In the genomic region with DNA sequence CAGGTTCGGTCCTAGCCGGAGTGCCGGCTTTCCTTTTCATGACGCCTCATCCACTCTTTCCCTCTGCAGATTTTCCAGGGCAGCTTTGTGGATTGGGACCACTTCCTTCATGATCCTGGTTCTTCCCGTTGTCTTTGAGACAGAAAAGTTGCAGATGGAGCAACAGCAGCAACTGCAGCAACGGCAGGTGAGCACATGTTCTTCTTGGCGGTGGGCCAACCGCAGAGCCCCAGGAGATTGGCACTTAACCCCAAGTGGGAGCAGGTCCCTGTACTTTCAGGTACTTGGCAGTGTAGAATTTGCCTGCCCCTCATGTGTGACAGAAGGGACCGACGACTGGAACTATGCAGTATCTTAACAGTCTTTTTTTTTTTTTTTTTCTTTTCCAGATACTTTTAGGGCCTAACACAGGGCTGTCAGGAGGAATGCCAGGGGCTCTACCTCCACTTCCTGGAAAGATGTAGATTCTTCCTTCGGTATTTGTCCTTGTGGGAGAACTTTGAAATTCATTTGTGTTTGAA, we compare ENCODE assay signal across 8 mouse cellular contexts. TPM values are rescaled to one million over a fixed set of nuclear protein-coding genes. Genes with fewer than 3 reads are reported as not detected.
DNase-seq lines count a peak whose midpoint lies in the region; ATAC-seq and TF ChIP-seq lines count a peak whose summit lies in the region.
"Not testable (repeated sequence)": the region's sequence is repeated elsewhere in the genome, so short reads cannot be mapped to it uniquely, and the experiment has no call there.

No protein-coding gene starts in this region.

- not testable (repeated sequence) for H3K27me3 ChIP-seq in embryonic facial prominence, embryonic 14.5 days (replicated peaks; ENCODE audit: control insufficient read depth, insufficient read depth, low read length); heart, embryonic 10.5 days (ENCODE audit: insufficient read depth, poor library complexity, severe bottlenecking); hindbrain, embryonic 16.5 days (replicated peaks; ENCODE audit: control insufficient read depth, insufficient read depth, low read length); liver, embryonic 16.5 days (ENCODE audit: control insufficient read depth, insufficient read depth, low read depth, low read length); midbrain, embryonic 16.5 days (ENCODE audit: control insufficient read depth, insufficient read depth, low read depth, low read length); stomach, embryonic 16.5 days (ENCODE audit: control insufficient read depth, insufficient read depth, low read length)

- in situ Hi-C loops in ES-E14 (cut with MboI; ENCODE audit: low sequenced_read_pairs in 2 of 2, unreplicated experiment in 2 of 2): not testable (repeated sequence)

- peak overlapping the region; percentile 63 for H3K4me2 ChIP-seq in embryonic facial prominence, embryonic 14.5 days (ENCODE audit: low read depth, low read length)
- peak overlapping the region; percentile 57 for H3K4me2 ChIP-seq in hindbrain, embryonic 16.5 days (ENCODE audit: low read length)
- H3K4me2 ChIP-seq in liver, embryonic 16.5 days (ENCODE audit: low read depth, low read length): peak overlapping the region; percentile 71
- H3K4me2 ChIP-seq in midbrain, embryonic 16.5 days (ENCODE audit: low read length): peak overlapping the region; percentile 78
- peak overlapping the region; percentile 71 for H3K4me2 ChIP-seq in stomach, embryonic 16.5 days (ENCODE audit: low read depth, low read length)

- H3K4me1 ChIP-seq in ES-E14 (ENCODE audit: control insufficient read depth in 2 of 2, insufficient read depth in 2 of 2, low read length in 2 of 2, poor library complexity in 1 of 2); embryonic facial prominence, embryonic 14.5 days (ENCODE audit: control insufficient read depth, insufficient read depth, low read length); hindbrain, embryonic 16.5 days (ENCODE audit: control insufficient read depth, insufficient read depth, low read depth, low read length); midbrain, embryonic 16.5 days (ENCODE audit: control insufficient read depth, insufficient read depth, low read length); stomach, embryonic 16.5 days (ENCODE audit: control insufficient read depth, insufficient read depth, low read length): not testable (repeated sequence)
- H3K4me1 ChIP-seq in heart, embryonic 10.5 days: peaks cover 10% of the 10 kb centered on the region
- peaks cover 13% of the 10 kb centered on the region for H3K4me1 ChIP-seq in liver, embryonic 16.5 days (ENCODE audit: control insufficient read depth, low read depth, low read length)

- ATAC-seq in embryonic facial prominence, embryonic 14.5 days (ENCODE audit: low read depth); hindbrain, embryonic 16.5 days; liver, embryonic 16.5 days (ENCODE audit: low read depth); midbrain, embryonic 16.5 days; stomach, embryonic 16.5 days (ENCODE audit: insufficient read depth, low FRiP score): not testable (repeated sequence)

- intact Hi-C loops in left cerebral cortex, adult 2 months (cut with DNase I): not testable (repeated sequence)

- H3K9ac ChIP-seq in ES-E14 (ENCODE audit: insufficient read depth, low read depth, low read length, poor library complexity, severe bottlenecking): peak overlapping the region; percentile 63
- not testable (repeated sequence) for H3K9ac ChIP-seq in embryonic facial prominence, embryonic 14.5 days (ENCODE audit: low read depth, low read length); hindbrain, embryonic 16.5 days (ENCODE audit: low read depth, low read length); midbrain, embryonic 16.5 days (ENCODE audit: low read depth, low read length)
- H3K9ac ChIP-seq in liver, embryonic 16.5 days (ENCODE audit: low read depth, low read length): peak overlapping the region; percentile 18; the same call in 1 of the 2 replicates
- peak overlapping the region; percentile 48 for H3K9ac ChIP-seq in stomach, embryonic 16.5 days (ENCODE audit: low read length)

- peak overlapping the region; percentile 86 to 98 for H3K4me3 ChIP-seq in ES-E14 (ENCODE audit: insufficient read depth in 1 of 2, low read depth in 1 of 2, low read length in 2 of 2, poor library complexity in 1 of 2, severe bottlenecking in 1 of 2)
- peak overlapping the region; percentile 92 for H3K4me3 ChIP-seq in embryonic facial prominence, embryonic 14.5 days (ENCODE audit: low read depth, low read length)
- H3K4me3 ChIP-seq in heart, embryonic 10.5 days: peak overlapping the region; percentile 97
- H3K4me3 ChIP-seq in hindbrain, embryonic 16.5 days (ENCODE audit: low read length): peak overlapping the region; percentile 71
- H3K4me3 ChIP-seq in left cerebral cortex, adult 2 months: peak overlapping the region; percentile 88
- peak overlapping the region; percentile 74 for H3K4me3 ChIP-seq in liver, embryonic 16.5 days (ENCODE audit: low read depth, low read length)
- H3K4me3 ChIP-seq in midbrain, embryonic 16.5 days (ENCODE audit: low read depth, low read length): peak overlapping the region; percentile 82; the same call in 1 of the 2 replicates
- H3K4me3 ChIP-seq in stomach, embryonic 16.5 days (replicated peaks; ENCODE audit: low read length): peak overlapping the region; percentile 89

- H3K27ac ChIP-seq in ES-E14 (ENCODE audit: insufficient read depth, low read depth, low read length, poor library complexity, severe bottlenecking); embryonic facial prominence, embryonic 14.5 days (replicated peaks; ENCODE audit: low read depth, low read length); heart, embryonic 10.5 days; hindbrain, embryonic 16.5 days (ENCODE audit: low read depth, low read length); left cerebral cortex, adult 2 months; liver, embryonic 16.5 days (ENCODE audit: low read length); midbrain, embryonic 16.5 days (ENCODE audit: low read length); stomach, embryonic 16.5 days (ENCODE audit: low read length): not testable (repeated sequence)

- 69% methylated on average over 11 of the region's 11 CpGs for WGBS in embryonic facial prominence, embryonic 14.5 days
- WGBS in heart, embryonic 10.5 days: 83% methylated on average over 11 of the region's 11 CpGs
- 81% methylated on average over 11 of the region's 11 CpGs for WGBS in hindbrain, embryonic 16.5 days
- WGBS in liver, embryonic 16.5 days (ENCODE audit: insufficient replicate concordance): 73% methylated on average over 11 of the region's 11 CpGs
- WGBS in midbrain, embryonic 16.5 days: 85% methylated on average over 11 of the region's 11 CpGs
- 72% methylated on average over 11 of the region's 11 CpGs for WGBS in stomach, embryonic 16.5 days

- peaks cover 26% of the 10 kb centered on the region for H3K36me3 ChIP-seq in ES-E14 (ENCODE audit: control insufficient read depth, insufficient read depth, low read length, poor library complexity, severe bottlenecking)
- H3K36me3 ChIP-seq in embryonic facial prominence, embryonic 14.5 days (ENCODE audit: control insufficient read depth, insufficient read depth, low read length): peaks cover 54% of the 10 kb centered on the region
- H3K36me3 ChIP-seq in heart, embryonic 10.5 days: peaks cover 51% of the 10 kb centered on the region
- peaks cover 34% of the 10 kb centered on the region for H3K36me3 ChIP-seq in hindbrain, embryonic 16.5 days (ENCODE audit: control insufficient read depth, insufficient read depth, low read length)
- H3K36me3 ChIP-seq in liver, embryonic 16.5 days (ENCODE audit: control insufficient read depth, insufficient read depth): peaks cover 33% of the 10 kb centered on the region
- H3K36me3 ChIP-seq in midbrain, embryonic 16.5 days (ENCODE audit: control insufficient read depth, insufficient read depth, low read length): peaks cover 20% of the 10 kb centered on the region
- H3K36me3 ChIP-seq in stomach, embryonic 16.5 days (ENCODE audit: control insufficient read depth, insufficient read depth, low read length): not testable (repeated sequence)

- H3K9me3 ChIP-seq in ES-E14 (ENCODE audit: control insufficient read depth, insufficient read depth, low read depth, low read length); embryonic facial prominence, embryonic 14.5 days (ENCODE audit: control insufficient read depth, low read length); heart, embryonic 10.5 days; hindbrain, embryonic 16.5 days (ENCODE audit: control insufficient read depth, low read length); liver, embryonic 16.5 days (replicated peaks; ENCODE audit: control insufficient read depth, low read length); midbrain, embryonic 16.5 days (replicated peaks; ENCODE audit: control insufficient read depth, low read length, poor library complexity, severe bottlenecking); stomach, embryonic 16.5 days (replicated peaks; ENCODE audit: control insufficient read depth, low read length): not testable (repeated sequence)

- DNase-seq in ES-E14 (ENCODE audit: low read depth, low spot score); embryonic facial prominence, embryonic 14.5 days (ENCODE audit: low spot score); heart, embryonic 10.5 days (ENCODE audit: low spot score); left cerebral cortex, adult 2 months (ENCODE audit: extremely low spot score in 1 of 2, low spot score in 2 of 2): not testable (repeated sequence)

- not testable (repeated sequence) for TF ChIP-seq CTCF in left cerebral cortex, adult 2 months (IDR thresholded peaks at IDR 0.05)

RNA-seq across cellular contexts. Expression of gene Tomm22, which starts 1.2 kb away (rescaled TPM):
- total RNA-seq in ES-E14 (2012; rRNA removed): 103 and 182 TPM in 2 replicates
- 208 and 234 TPM in 2 replicates for polyA plus RNA-seq in embryonic facial prominence, embryonic 14.5 days (2014; fragmentation: Nextera tagmentation; extraction: Ambion mirVana)
- 258 and 286 TPM in 2 replicates for polyA plus RNA-seq in heart, embryonic 10.5 days (2016; fragmentation: Nextera tagmentation; extraction: Ambion mirVana)
- polyA plus RNA-seq in hindbrain, embryonic 16.5 days (2015; fragmentation: Nextera tagmentation; extraction: Ambion mirVana): 220 and 251 TPM in 2 replicates
- 10 to 100 TPM; 81.8 to 96.6 TPM for total RNA-seq in left cerebral cortex, adult 2 months (2021)
- 116 and 125 TPM in 2 replicates for polyA plus RNA-seq in liver, embryonic 16.5 days (2015; fragmentation: Nextera tagmentation; extraction: Ambion mirVana)
- polyA plus RNA-seq in midbrain, embryonic 16.5 days (2015; fragmentation: Nextera tagmentation; extraction: Ambion mirVana): 233 and 237 TPM in 2 replicates
- polyA plus RNA-seq in stomach, embryonic 16.5 days (2015; fragmentation: Nextera tagmentation; extraction: Ambion mirVana): 231 and 236 TPM in 2 replicates

RNA-seq across cellular contexts. Expression of gene Cby1, which starts 12.9 kb away (rescaled TPM):
- total RNA-seq in ES-E14 (2012; rRNA removed): 21.9 and 29.5 TPM in 2 replicates
- polyA plus RNA-seq in embryonic facial prominence, embryonic 14.5 days (2014; fragmentation: Nextera tagmentation; extraction: Ambion mirVana): 47.4 and 52.3 TPM in 2 replicates
- polyA plus RNA-seq in heart, embryonic 10.5 days (2016; fragmentation: Nextera tagmentation; extraction: Ambion mirVana): 42.9 and 48.9 TPM in 2 replicates
- polyA plus RNA-seq in hindbrain, embryonic 16.5 days (2015; fragmentation: Nextera tagmentation; extraction: Ambion mirVana): 93.8 and 101 TPM in 2 replicates
- 10 to 100 TPM; 42.6 to 49.4 TPM for total RNA-seq in left cerebral cortex, adult 2 months (2021)
- polyA plus RNA-seq in liver, embryonic 16.5 days (2015; fragmentation: Nextera tagmentation; extraction: Ambion mirVana): 10.2 and 11.8 TPM in 2 replicates
- polyA plus RNA-seq in midbrain, embryonic 16.5 days (2015; fragmentation: Nextera tagmentation; extraction: Ambion mirVana): 101 and 105 TPM in 2 replicates
- 48.0 and 48.1 TPM in 2 replicates for polyA plus RNA-seq in stomach, embryonic 16.5 days (2015; fragmentation: Nextera tagmentation; extraction: Ambion mirVana)

RNA-seq across cellular contexts. Expression of gene Fam227a, which starts 13.1 kb away (rescaled TPM):
- 1.2 TPM in 2 replicates for total RNA-seq in ES-E14 (2012; rRNA removed)
- polyA plus RNA-seq in embryonic facial prominence, embryonic 14.5 days (2014; fragmentation: Nextera tagmentation; extraction: Ambion mirVana): 0.85 and 1.3 TPM in 2 replicates
- polyA plus RNA-seq in heart, embryonic 10.5 days (2016; fragmentation: Nextera tagmentation; extraction: Ambion mirVana): 0.55 and 1.1 TPM in 2 replicates
- polyA plus RNA-seq in hindbrain, embryonic 16.5 days (2015; fragmentation: Nextera tagmentation; extraction: Ambion mirVana): 3.0 and 3.5 TPM in 2 replicates
- total RNA-seq in left cerebral cortex, adult 2 months (2021): 10 to 100 TPM; 12.9 to 13.6 TPM
- 0.14 and 0.15 TPM in 2 replicates for polyA plus RNA-seq in liver, embryonic 16.5 days (2015; fragmentation: Nextera tagmentation; extraction: Ambion mirVana)
- polyA plus RNA-seq in midbrain, embryonic 16.5 days (2015; fragmentation: Nextera tagmentation; extraction: Ambion mirVana): 4.0 and 5.1 TPM in 2 replicates
- polyA plus RNA-seq in stomach, embryonic 16.5 days (2015; fragmentation: Nextera tagmentation; extraction: Ambion mirVana): 0.92 and 1.1 TPM in 2 replicates

RNA-seq across cellular contexts. Expression of gene Josd1, which starts 15.8 kb away (rescaled TPM):
- 19.3 and 25.3 TPM in 2 replicates for total RNA-seq in ES-E14 (2012; rRNA removed)
- polyA plus RNA-seq in embryonic facial prominence, embryonic 14.5 days (2014; fragmentation: Nextera tagmentation; extraction: Ambion mirVana): 19.0 and 19.9 TPM in 2 replicates
- 18.4 and 21.0 TPM in 2 replicates for polyA plus RNA-seq in heart, embryonic 10.5 days (2016; fragmentation: Nextera tagmentation; extraction: Ambion mirVana)
- 19.1 and 21.5 TPM in 2 replicates for polyA plus RNA-seq in hindbrain, embryonic 16.5 days (2015; fragmentation: Nextera tagmentation; extraction: Ambion mirVana)
- 10 to 100 TPM; 64.3 to 68.0 TPM for total RNA-seq in left cerebral cortex, adult 2 months (2021)
- polyA plus RNA-seq in liver, embryonic 16.5 days (2015; fragmentation: Nextera tagmentation; extraction: Ambion mirVana): 19.2 and 21.6 TPM in 2 replicates
- 20.6 and 21.3 TPM in 2 replicates for polyA plus RNA-seq in midbrain, embryonic 16.5 days (2015; fragmentation: Nextera tagmentation; extraction: Ambion mirVana)
- polyA plus RNA-seq in stomach, embryonic 16.5 days (2015; fragmentation: Nextera tagmentation; extraction: Ambion mirVana): 16.1 and 16.6 TPM in 2 replicates

RNA-seq across cellular contexts. Expression of gene Gtpbp1, which starts 18.8 kb away (rescaled TPM):
- 45.3 and 48.1 TPM in 2 replicates for total RNA-seq in ES-E14 (2012; rRNA removed)
- 27.2 and 28.4 TPM in 2 replicates for polyA plus RNA-seq in embryonic facial prominence, embryonic 14.5 days (2014; fragmentation: Nextera tagmentation; extraction: Ambion mirVana)
- polyA plus RNA-seq in heart, embryonic 10.5 days (2016; fragmentation: Nextera tagmentation; extraction: Ambion mirVana): 38.1 and 38.3 TPM in 2 replicates
- 46.0 and 51.5 TPM in 2 replicates for polyA plus RNA-seq in hindbrain, embryonic 16.5 days (2015; fragmentation: Nextera tagmentation; extraction: Ambion mirVana)
- total RNA-seq in left cerebral cortex, adult 2 months (2021): 10 to 100 TPM; 54.2 to 58.0 TPM
- 26.2 and 28.5 TPM in 2 replicates for polyA plus RNA-seq in liver, embryonic 16.5 days (2015; fragmentation: Nextera tagmentation; extraction: Ambion mirVana)
- 51.4 and 53.6 TPM in 2 replicates for polyA plus RNA-seq in midbrain, embryonic 16.5 days (2015; fragmentation: Nextera tagmentation; extraction: Ambion mirVana)
- polyA plus RNA-seq in stomach, embryonic 16.5 days (2015; fragmentation: Nextera tagmentation; extraction: Ambion mirVana): 24.0 and 24.6 TPM in 2 replicates
